Mouse (Mus musculus) limb, embryonic 15.5 days (tissue): Measurements from ENCODE around the gene 4933406M09Rik. TPM values are rescaled to one million over a fixed set of nuclear protein-coding genes. Genes with fewer than 3 reads are reported as not detected.

Experiments
- ATAC-seq: fragments of 200-750 bp; cut with Nextera tagmentation; 2 replicates; pipeline ENCODE4 v1.8.0; 2017; ENCODE audit warnings: low read depth, moderate TSS enrichment; ENCODE audit not compliant: insufficient number of reproducible peaks, low FRiP score, low TSS enrichment
- H3K27ac ChIP-seq: fragments of 300-500 bp; sonication (generic); 2 replicates; pipeline ENCODE4 v1.5.1; 2015; ENCODE audit warnings: moderate library complexity, mild to moderate bottlenecking, inconsistent platforms
- H3K27me3 ChIP-seq: fragments of 300-500 bp; sonication (generic); 2 replicates; pipeline ENCODE4 v1.6.1; 2015; ENCODE audit warnings: inconsistent platforms
- H3K36me3 ChIP-seq: fragments of 300-500 bp; sonication (generic); 2 replicates; pipeline ENCODE4 v1.6.1; 2015; ENCODE audit warnings: inconsistent platforms
- H3K4me1 ChIP-seq: fragments of 300-500 bp; sonication (generic); 2 replicates; pipeline ENCODE4 v1.6.1; 2015; ENCODE audit warnings: inconsistent platforms
- H3K4me2 ChIP-seq: fragments of 300-500 bp; sonication (generic); 2 replicates; pipeline ENCODE4 v1.6.1; 2015; ENCODE audit warnings: mild to moderate bottlenecking, inconsistent platforms
- H3K4me3 ChIP-seq: fragments of 300-500 bp; sonication (generic); 2 replicates; pipeline ENCODE4 v1.5.1; 2015; ENCODE audit warnings: mild to moderate bottlenecking, inconsistent platforms
- H3K9ac ChIP-seq: fragments of 300-500 bp; sonication (generic); 2 replicates; pipeline ENCODE4 v1.6.1; 2015; ENCODE audit warnings: inconsistent platforms
- H3K9me3 ChIP-seq: fragments of 300-500 bp; sonication (generic); 2 replicates; pipeline ENCODE4 v1.6.1; 2016; ENCODE audit warnings: inconsistent platforms
- WGBS: fragments of 180-500 bp; shearing (Covaris S2); methylation state at CpG from one replicate; pipeline ENCODE4 v1.1.7; 2015; 5-methylcytosine and 5-hydroxymethylcytosine counted together
- polyA plus RNA-seq: library from polyadenylated mRNA; unstranded; fragments of >200 nt; fragmentation: Nextera tagmentation; extraction: Ambion mirVana; gene quantifications from 2 replicates; pipeline ENCODE4 v1.2.1, GENCODE M21; 2015

Gene 4933406M09Rik
- polyA plus RNA-seq: not detected in 2 replicates

DNA sequence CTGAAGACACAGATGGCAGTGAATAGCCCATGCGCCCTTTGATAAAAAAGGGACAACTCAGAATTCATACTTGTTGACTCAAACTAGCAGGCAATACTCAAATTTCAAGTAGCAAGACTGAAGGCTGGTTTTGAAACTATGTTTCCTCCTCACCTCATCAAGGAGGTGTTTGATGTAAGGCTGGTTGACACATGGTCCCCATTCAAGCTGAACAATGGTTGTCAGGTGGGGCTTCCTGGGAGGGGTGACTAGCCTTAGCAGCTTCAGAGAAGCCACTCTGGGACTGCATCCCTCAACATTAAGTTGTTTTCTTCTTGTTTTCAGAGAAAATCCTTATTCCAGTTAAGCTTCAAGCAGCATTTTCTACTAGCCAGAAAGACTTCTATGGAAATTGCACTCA, at the start of gene 4933406M09Rik:
TSS of gene 4933406M09Rik (plus strand) at position 275 of the 400 bp plus-strand sequence.
- 93% methylated on average over 1 of the region's 1 CpGs for WGBS
- ATAC-seq: no peak

DNA sequence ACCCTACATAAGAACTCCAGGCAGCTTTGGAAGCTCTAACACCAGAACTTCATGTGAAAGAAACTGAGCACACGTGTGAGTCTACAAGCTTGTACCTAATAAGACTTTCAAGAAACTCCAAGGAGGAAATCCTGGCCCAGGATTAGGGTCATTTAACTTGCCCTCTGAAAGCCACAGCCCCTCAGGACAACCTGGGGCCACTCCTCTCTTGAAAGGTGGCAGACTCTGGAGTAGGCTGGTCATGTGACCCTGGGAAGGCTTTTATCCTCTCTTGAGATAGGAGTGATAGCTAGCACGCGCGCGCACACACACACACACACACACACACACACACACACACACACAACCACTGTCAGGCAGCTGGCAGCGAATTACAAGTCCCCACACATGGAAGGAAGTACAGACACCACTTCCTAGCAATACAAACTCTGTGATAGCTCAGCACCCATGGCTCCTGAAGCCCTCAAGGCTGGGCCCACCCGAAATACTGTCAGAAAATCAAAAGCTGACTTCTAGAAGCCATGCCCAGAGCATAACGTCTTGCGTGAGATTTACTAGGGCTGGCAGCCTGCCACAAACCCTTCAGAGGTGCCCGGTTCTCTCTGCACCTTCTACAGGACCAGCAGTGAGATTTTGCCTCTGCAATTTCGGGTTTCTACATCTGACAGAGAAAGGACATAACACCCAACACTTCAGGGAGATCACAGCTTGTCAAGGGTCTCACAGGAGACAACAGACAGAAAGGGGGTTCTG, 48.6 kb upstream of the 4933406M09Rik start:
- H3K4me3 ChIP-seq: no peak overlapping the region
- no peak overlapping the region for H3K4me2 ChIP-seq
- H3K9me3 ChIP-seq: no peaks in the 10 kb centered on the region
- H3K36me3 ChIP-seq: no peaks in the 10 kb centered on the region
- 59% methylated on average over 11 of the region's 11 CpGs for WGBS
- H3K9ac ChIP-seq: no peak overlapping the region
- H3K27me3 ChIP-seq: no peaks in the 10 kb centered on the region
- no peak overlapping the region for H3K27ac ChIP-seq
- H3K4me1 ChIP-seq: peaks cover 35% of the 10 kb centered on the region
- ATAC-seq: no peak

More for the DNA sequence above, at the start of gene 4933406M09Rik:
- H3K36me3 ChIP-seq: no peaks in the 10 kb centered on the region
- no peaks in the 10 kb centered on the region for H3K27me3 ChIP-seq
- H3K4me3 ChIP-seq: no peak within 1 kb of the TSS
- H3K9ac ChIP-seq: no peak within 1 kb of the TSS
- H3K4me2 ChIP-seq: no peak within 1 kb of the TSS
- H3K27ac ChIP-seq: no peak within 1 kb of the TSS
- H3K4me1 ChIP-seq: peaks cover 7% of the 10 kb centered on the region; the same call in 1 of the 2 replicates
- no peaks in the 10 kb centered on the region for H3K9me3 ChIP-seq

DNA sequence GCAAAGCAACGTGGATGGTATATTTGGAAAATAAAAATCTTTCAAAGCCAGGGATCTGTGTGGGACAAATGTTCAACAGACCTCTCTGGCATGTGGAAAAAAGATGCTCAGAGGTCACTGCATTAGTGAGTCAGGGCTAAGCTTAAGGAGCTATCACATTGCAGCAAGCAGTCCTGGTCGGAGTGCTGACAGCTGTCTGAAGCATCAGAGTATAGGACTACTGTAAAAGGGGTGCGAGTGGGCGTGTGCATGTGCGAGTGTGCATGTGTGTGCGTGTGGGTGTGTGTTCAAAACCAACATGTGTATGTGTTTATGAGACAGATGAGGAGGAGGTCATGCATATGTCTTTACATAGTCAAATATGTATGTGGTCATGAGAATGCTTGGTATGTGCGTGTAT, 46.6 kb upstream of the 4933406M09Rik start:
- no peaks in the 10 kb centered on the region for H3K9me3 ChIP-seq
- peaks cover 31% of the 10 kb centered on the region for H3K4me1 ChIP-seq
- no peak overlapping the region for H3K27ac ChIP-seq
- WGBS: 73% methylated on average over 7 of the region's 7 CpGs
- no peaks in the 10 kb centered on the region for H3K36me3 ChIP-seq
- no peak overlapping the region for H3K4me2 ChIP-seq
- no peak overlapping the region for H3K9ac ChIP-seq
- no peak overlapping the region for H3K4me3 ChIP-seq
- H3K27me3 ChIP-seq: no peaks in the 10 kb centered on the region
- no peak for ATAC-seq

DNA sequence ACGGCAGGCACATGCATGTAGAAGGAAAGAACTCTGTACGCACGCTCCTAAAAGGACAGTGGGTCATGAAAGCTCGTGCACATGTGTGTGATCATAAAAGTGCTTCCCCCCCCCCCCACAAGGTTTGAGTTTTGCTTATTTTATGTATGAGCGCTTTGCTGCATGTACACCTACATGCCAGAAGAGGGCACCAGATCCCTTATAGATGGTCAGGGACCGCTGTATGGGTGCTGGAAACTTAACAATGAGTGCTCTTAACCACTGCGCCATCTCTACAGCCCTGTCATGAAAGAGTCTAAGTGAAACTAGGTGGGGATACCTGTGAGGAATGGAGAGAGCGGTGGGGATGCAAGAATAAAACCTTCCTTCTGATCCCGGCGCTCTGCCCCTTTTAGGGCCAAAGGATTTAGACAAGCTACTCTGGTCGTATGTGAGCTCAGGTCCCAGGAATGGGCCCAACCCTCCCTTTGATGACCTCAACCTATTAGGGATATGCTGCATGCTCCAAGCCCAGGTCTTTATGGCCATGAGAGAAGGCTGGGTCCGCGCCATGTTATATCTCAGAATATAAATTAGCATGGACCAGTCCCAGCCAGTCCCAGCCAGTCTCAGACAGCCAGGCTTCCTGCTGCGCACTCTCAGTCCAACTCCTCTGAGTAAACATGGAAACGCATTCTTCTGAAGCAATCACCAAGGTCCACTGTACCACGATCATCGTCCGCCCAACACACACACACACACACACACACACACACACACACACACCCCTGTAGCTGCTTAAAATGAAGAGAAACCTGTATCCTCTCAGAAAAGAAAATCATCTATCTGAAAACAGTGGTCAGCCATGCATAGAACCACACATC, 45.8 kb upstream of the 4933406M09Rik start:
- H3K27me3 ChIP-seq: no peaks in the 10 kb centered on the region
- no peak overlapping the region for H3K27ac ChIP-seq
- H3K4me3 ChIP-seq: no peak overlapping the region
- WGBS: 92% methylated on average over 18 of the region's 18 CpGs
- peaks cover 30% of the 10 kb centered on the region for H3K4me1 ChIP-seq
- H3K4me2 ChIP-seq: no peak overlapping the region
- ATAC-seq: no peak
- H3K9me3 ChIP-seq: no peaks in the 10 kb centered on the region
- H3K9ac ChIP-seq: no peak overlapping the region
- H3K36me3 ChIP-seq: no peaks in the 10 kb centered on the region

DNA sequence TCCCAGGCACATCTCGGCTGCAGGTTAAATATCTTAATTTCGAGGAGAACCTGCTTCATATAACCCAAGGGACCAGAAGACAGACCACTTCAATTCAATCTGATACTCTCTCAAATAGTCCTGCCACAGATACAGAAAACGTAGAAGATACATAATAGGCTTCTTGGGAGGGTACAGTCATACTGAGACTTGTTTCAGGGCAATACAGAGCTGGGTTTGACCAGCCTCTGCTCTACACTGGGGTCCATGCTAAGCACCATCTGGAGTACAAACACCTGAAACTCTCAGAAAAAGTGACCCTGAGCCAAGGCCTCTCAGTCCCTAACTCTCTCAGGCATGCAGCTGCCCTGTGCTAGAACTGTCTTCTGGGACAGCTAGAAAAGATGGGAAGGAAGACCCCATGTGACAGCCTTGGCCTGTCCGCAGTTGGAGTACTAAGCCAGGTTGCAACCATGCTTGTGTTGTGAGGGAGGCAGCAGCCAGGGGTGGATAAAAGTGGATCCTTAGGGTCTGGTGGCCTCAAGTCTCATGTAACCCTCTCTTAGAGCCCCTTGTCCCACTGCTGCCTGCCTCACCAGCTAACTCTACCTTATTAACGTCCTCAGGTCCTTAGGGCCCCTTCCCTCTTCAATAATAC, 44.0 kb upstream of the 4933406M09Rik start:
- H3K9me3 ChIP-seq: no peaks in the 10 kb centered on the region
- no peak overlapping the region for H3K27ac ChIP-seq
- H3K4me2 ChIP-seq: no peak overlapping the region
- 77% methylated on average over 5 of the region's 5 CpGs for WGBS
- peaks cover 11% of the 10 kb centered on the region; the same call in 1 of the 2 replicates for H3K36me3 ChIP-seq
- no peak for ATAC-seq
- H3K4me3 ChIP-seq: no peak overlapping the region
- H3K4me1 ChIP-seq: peaks cover 22% of the 10 kb centered on the region
- no peaks in the 10 kb centered on the region for H3K27me3 ChIP-seq
- H3K9ac ChIP-seq: no peak overlapping the region

DNA sequence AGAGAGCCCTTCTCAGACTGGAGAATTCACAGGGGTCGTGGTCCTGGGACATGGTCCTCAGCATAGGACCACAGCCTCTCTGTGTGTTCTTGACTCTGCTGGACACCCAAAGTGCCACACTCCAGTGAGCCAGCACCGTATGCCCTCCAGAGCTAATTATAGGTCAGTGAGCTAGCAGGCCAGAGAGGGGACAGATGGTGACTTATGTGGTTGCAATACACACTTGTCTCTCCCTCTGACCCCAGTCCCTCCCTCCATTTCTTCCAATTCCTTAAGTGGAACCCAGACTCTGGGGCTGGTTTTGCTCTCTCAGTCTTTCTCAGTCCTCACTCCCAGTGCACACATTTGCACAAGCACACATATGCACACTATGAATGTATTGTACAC, 43.5 kb upstream of the 4933406M09Rik start:
- 53% methylated on average over 2 of the region's 2 CpGs for WGBS

DNA sequence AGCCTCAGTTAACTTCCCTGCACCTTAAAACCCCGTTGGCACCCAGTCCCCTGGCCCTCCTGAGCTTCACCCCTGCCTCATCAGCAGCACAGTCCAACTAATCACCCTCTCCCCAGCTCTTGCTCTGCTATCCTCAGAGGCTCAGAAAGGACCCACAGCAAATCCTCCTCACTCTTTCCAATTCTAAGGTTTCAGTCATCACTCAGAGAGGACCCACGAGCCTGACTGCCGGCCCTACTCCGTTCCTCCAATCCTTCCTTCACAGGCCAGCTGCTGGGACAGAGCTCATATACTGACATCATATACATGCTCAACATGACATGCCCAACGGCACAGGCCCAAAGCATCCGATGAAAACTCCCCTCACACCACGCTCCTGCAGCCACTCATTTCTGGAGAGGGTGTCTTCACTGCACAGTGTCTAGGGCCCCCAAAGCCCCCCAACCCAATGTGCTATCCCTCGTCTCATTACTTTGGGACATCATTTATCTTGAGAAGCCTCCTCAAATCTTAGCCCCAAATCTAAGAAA, 42.9 kb upstream of the 4933406M09Rik start:
- Histone ChIP-seq H3K27me3 (no peaks in the 10 kb centered on the region), H3K4me1 (peaks cover 16% of the 10 kb centered on the region), H3K4me3 (peak overlapping the region; percentile 53), H3K9me3 (no peaks in the 10 kb centered on the region), H3K9ac (no peak overlapping the region), H3K27ac (peak overlapping the region; percentile 47; the same call in 1 of the 2 replicates), H3K4me2 (no peak overlapping the region), H3K36me3 (peaks cover 21% of the 10 kb centered on the region)
- no peak for ATAC-seq
- 74% methylated on average over 8 of the region's 8 CpGs for WGBS

More for the DNA sequence above, 43.5 kb upstream of the 4933406M09Rik start:
- Histone ChIP-seq H3K4me1 (peaks cover 20% of the 10 kb centered on the region), H3K27me3 (no peaks in the 10 kb centered on the region), H3K4me3 (no peak overlapping the region), H3K27ac (no peak overlapping the region), H3K36me3 (peaks cover 16% of the 10 kb centered on the region; the same call in 1 of the 2 replicates), H3K9me3 (no peaks in the 10 kb centered on the region), H3K9ac (no peak overlapping the region), H3K4me2 (no peak overlapping the region)
- no peak for ATAC-seq

DNA sequence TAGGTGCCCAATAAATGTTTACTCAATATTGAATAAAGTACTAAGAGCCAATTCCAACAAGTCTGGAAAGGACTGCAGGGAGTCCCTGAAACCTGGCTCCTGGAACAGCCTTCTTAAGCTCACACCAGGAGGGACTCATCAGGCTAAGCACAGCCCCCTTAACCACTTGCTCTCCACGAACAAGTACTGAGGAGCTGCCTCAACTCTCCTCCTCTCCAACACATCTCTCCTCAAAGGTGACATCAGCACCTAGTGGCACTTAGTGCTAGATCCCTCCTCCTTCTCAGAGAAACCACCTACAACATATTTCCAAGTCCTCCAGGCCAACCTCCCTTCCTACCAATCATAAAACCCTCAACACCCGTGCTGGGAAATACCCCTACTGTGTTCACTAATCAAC, 42.2 kb upstream of the 4933406M09Rik start:
- 0% methylated on average over 2 of the region's 2 CpGs for WGBS
- no peak overlapping the region for H3K27ac ChIP-seq
- H3K36me3 ChIP-seq: peaks cover 23% of the 10 kb centered on the region
- H3K9me3 ChIP-seq: no peaks in the 10 kb centered on the region
- no peak overlapping the region for H3K9ac ChIP-seq
- ATAC-seq: no peak
- peaks cover 16% of the 10 kb centered on the region for H3K4me1 ChIP-seq
- peak overlapping the region; percentile 81 for H3K4me2 ChIP-seq
- no peaks in the 10 kb centered on the region for H3K27me3 ChIP-seq
- peak overlapping the region; percentile 53 for H3K4me3 ChIP-seq

DNA sequence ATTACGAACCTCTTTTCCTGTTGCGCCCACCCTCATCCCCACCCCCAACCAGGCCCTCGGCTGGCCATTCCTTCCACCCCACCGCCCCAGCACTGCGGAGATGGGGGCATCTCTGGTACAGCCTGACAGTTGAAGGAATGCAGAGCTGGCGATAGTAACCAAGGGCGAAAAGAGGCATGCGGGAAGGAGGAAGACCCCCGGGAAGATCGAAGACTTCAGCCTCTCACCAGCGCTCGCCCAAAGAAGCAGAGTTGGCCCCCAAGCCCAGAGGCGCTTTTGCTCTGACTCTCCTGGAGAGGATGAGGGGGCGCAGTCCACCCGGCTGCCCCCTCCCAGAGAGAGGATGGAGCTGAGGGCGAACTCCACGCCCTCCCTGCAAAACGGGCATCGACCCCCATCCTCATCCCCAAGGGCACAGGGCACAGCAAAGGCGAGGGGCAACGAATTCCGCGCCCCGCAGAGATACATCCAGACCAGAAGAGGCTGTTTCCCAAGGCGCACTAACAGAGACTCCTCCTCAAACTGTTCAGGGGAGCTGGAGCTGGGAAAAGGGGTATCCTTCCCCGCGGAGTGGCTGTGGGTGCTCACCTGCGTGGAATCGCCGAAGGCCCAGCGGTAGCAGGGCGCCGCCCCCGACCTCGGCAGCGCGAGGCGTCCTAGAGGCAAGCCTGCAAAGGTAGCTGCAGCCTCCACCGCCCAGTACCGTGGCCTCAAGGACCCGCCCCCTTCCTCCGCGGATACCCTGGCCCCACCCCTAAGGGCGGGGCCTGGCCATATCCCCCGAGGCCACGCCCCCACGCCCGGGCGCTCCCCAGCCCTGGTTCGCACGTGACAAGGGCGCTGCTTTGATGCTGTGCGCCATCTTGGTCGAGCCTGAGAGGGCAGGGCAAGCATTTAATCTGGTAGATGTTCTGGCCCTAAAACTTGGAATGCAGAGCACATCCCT, 41.5 kb upstream of the 4933406M09Rik start:
- peak; percentile 90 for ATAC-seq
- 2% methylated on average over 54 of the region's 54 CpGs for WGBS
- no peaks in the 10 kb centered on the region for H3K27me3 ChIP-seq

DNA sequence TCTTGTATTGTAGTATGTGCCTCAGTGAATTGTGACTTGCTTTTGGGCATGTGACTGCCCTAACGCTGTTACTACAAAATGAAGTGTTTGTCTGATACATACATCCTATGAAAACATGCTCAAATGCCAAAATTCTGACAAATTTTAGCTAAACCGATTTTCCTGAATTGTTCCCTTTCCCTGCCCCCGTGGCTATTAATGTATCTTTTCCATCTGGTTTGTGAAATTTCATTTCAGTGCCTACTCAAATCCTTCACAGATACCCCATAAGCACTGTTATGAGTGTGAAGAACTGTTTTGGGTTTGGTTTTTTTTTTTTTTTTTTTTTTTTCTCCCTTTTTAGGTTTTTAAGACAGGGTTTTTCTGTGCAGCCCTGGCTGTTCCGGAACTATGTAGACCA, 40.7 kb upstream of the 4933406M09Rik start:
- Histone ChIP-seq H3K4me3 (peak overlapping the region; percentile 53), H3K27me3 (no peaks in the 10 kb centered on the region), H3K4me2 (peak overlapping the region; percentile 81), H3K27ac (peak overlapping the region; percentile 8; the same call in 1 of the 2 replicates), H3K36me3 (peaks cover 31% of the 10 kb centered on the region), H3K9ac (no peak overlapping the region), H3K9me3 (no peaks in the 10 kb centered on the region), H3K4me1 (peaks cover 16% of the 10 kb centered on the region)
- 70% methylated on average over 4 of the region's 4 CpGs for WGBS
- no peak for ATAC-seq

More for the DNA sequence above, 41.5 kb upstream of the 4933406M09Rik start:
- H3K4me3 ChIP-seq: peak overlapping the region; percentile 53
- H3K9me3 ChIP-seq: no peaks in the 10 kb centered on the region
- peak overlapping the region; percentile 81 for H3K4me2 ChIP-seq
- H3K27ac ChIP-seq: peak overlapping the region; percentile 14; the same call in 1 of the 2 replicates
- H3K9ac ChIP-seq: peak overlapping the region; percentile 44
- peaks cover 23% of the 10 kb centered on the region for H3K36me3 ChIP-seq
- H3K4me1 ChIP-seq: peaks cover 16% of the 10 kb centered on the region
